Mouse (Mus musculus): Measurements from ENCODE around the gene Lyrm4.
A peak's percentile ranks its signal among the peaks of the same experiment; 100 is the strongest.
"Not testable (repeated sequence)": the region's sequence is repeated elsewhere in the genome, so short reads cannot be mapped to it uniquely, and the experiment has no call there.

Lyrm4 gene

DNA sequence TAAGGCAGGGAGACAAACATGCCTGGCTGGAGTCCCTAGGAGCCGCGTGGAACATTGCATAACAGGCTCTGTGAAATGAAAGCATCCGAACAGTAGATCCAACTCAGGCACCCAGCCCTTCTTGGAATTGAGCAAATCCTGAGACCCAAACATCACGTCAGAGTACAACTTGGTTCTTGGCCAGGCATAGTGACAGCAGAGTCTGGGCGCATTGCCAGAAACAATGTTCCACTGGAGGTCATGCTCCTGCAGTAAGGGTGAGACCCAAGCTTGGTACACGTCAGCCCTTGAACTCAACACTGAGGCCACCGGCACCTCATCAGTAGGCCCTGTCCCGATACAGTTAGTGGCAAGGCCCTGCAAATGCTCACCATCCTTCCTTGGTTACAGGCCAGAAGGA is 123.3 kb downstream of the Lyrm4 start:
- DNase-seq (ENCODE audit: low spot score): peak; percentile 59

DNA sequence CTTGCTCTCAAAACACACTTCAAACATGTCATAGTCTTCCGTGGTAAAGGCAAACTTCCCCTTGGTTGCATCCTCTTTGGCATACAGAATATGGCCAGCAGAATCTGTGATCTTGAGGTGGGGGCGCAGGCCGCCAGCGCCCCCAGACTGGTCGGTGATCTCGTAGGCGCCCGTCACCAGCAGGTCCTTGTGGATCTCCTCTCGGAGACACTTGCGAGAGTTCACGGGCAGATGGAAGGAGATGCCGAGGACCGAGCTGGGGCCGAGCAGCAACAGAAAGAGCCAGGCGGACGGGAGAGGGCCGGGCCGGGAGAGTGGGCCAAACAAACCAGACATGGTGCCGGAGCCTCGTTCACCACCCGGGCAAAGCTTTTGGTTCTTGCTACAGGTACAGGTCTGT is 126.1 kb downstream of the Lyrm4 start:
- DNase-seq (ENCODE audit: low spot score): not testable (repeated sequence)

DNA sequence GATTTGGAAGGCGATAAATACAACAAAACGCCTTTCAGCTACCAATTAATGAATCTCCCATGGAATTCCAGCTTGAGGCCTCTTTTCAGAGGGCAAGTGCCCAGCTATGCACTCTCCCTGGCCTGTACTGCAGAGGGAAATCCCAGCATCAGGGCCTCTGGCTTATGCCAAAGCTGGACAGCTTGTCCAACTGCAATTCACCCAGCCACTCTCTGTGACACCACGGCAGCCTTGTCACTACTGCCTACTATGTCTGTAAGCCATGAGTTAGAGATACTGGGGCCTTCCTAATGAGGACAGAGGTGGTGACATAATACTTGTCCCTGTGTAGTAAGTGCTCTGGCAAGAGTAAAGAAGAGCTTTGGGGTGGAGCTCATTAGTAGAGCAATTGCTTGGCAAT is 128.0 kb downstream of the Lyrm4 start:
- DNase-seq (ENCODE audit: low spot score): no peak

DNA sequence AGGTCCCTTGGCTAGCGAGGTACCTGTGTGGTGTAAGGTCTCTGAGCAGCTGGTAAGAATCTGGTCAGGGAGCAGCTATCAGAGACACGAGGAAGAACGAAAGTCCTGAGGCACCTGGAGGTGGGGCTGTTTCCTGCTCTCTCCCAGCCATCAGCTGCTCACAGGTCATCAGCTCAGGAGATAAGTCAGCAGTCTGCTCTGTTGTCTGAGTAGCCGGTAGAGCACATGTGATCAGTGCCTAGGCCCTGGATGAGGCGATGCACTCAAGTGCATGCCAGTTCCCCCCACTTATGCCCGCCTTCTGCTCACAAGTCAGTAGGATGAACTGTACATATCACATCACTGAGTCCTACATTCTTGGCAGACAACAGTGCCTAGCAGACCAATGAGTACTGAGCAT is 134.3 kb downstream of the Lyrm4 start:
- no peak for DNase-seq (ENCODE audit: low spot score)

DNA sequence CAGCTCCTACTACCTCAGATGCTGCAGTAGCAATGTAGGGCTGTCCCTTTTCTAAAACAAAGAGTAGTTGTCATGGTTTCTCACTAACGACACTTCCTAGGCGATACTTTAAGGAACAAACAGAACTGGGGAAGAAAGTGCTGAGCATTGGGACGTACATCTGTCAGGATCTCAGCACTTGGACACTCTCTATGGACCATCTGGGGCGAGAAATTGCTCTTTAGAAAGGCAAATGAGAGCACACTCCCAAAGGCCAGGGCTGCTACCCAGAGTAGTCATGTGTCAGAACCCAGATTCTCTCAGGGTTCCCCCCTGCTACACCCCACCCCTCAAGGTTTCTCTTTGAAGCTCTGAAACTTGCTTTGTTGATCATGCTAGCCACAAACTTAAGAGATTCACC is 136.9 kb downstream of the Lyrm4 start:
- no peak for DNase-seq (ENCODE audit: low spot score)

DNA sequence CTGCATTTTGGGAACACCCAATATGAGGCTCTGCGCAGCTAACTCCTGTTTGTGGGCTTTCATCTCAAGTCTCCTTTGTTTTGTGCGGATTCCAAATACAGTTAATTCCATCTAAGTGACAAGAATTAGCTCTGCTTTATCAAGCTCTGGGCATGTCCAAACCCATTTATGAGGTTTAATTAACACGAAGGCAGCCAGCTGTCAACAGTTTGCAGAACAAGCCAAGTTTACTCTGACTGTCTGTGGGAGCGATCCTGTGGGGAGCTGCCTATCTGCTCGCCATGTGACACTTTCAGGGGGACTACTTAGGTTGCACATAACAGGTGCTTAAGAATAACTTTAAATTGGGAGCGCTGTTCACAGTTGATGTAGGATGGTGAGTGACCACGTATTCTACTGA is 140.4 kb downstream of the Lyrm4 start:
- DNase-seq (ENCODE audit: low spot score): no peak

DNA sequence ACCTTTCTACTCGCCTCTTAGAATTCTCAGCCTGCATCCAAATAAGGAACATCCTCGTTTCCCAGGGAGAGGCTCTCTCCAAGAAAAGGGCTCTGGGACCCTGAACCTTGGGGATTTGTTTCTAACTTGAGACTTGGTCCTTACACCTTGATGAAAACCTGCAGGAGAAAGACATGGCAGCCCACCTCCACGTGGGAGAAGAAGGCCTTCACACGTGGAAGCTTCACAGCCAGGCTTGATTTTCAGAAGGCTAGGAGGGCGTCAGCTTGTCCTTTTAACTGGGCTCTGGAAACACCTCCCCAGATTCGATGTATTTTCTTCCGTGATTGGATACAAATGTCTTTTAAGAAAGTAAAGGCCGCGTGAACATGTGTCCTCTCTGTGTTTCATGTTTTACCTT is 147.5 kb downstream of the Lyrm4 start:
- no peak for DNase-seq (ENCODE audit: low spot score)

DNA sequence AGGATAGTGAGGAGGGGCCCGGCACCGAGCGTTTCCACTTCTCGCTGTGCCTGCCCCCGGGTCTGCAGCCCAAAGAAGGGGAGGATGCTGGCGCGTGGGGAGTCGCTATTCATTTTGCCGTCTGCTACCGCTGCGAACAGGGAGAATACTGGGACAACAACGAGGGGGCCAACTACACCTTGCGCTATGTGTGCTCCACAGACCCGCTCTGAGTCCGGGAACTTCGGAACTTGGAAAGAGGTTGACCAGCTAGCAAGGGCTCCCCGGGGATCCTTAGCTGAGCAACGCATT is 147.9 kb downstream of the Lyrm4 start:
- DNase-seq (ENCODE audit: low spot score): no peak

DNA sequence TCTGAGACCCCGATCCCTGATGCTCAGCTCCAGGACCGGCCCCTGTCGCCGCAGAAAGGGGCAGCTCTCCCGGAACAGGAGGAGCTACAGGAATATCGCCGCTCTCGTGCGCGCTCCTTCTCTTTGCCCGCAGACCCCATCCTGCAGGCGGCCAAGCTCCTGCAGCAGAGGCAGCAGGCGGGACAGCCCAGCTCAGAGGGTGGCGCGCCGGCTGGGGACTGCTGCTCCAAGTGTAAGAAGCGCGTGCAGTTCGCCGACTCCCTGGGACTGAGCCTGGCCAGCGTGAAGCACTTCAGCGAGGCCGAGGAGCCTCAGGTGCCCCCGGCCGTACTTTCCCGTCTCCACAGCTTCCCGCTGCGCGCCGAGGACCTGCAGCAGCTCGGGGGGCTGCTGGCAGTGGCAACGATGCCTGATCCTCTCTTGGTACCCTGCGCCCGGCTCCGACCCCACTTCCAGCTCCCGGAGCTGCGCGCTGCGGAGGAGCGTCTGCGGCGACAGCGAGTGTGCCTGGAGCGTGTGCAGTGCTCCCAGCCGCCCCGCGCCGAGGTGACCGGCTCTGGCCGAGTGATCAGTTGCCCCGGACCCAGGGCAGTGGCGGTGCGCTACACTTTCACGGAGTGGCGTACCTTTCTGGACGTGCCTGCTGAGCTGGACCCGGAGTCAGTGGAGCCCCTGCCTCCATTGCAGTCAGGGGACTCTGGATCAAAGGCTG is 148.5 kb downstream of the Lyrm4 start:
- DNase-seq (ENCODE audit: low spot score): no peak

DNA sequence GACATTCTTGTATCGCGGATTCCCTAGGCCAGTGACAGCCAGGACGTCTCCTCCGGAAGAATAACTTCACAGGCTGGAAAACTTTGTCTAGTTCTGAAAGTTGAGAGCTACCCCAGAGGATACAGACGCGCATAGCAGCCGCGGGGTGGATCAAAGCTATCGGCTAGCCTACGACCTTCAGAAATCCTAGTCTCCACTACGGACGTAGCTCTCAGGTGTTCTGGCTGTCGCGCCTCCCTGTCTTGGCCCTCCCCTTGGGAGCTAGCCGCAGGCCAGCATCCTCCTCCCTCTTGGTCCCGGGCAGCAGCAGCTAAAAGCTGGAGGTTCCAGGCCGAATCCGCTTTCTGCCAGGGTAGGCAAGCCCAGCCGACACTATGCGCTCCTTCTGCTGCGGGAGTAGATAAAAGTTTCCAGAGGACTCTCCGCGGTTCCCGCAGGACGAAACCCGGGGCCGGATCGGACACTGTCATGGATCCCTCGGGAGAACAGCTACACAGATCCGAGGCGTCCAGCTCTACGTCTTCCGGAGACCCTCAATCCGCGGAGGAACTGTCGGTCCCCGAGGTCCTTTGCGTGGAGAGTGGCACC is 149.1 kb downstream of the Lyrm4 start:
- no peak for DNase-seq (ENCODE audit: low spot score)

DNA sequence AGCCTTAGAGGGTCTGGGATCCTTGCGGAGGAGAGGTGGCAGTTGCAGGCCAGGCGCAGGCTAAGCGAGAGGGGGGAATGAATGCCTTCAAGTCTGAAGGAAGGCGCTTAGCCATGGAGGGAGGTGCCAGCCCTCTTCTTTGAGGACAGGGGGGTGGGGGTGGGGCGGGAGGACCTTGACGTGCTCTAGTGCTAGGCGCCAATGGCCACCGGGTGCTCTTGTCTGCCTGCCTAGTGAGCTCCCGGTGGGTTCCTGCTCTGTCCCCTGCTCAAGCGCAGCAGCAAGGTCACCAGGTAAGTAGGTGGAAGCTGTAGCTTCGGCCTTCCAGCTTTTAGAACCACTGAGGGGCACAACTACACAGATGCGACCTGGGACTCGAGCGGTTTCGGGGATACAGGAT is 149.6 kb downstream of the Lyrm4 start:
- DNase-seq (ENCODE audit: low spot score): no peak

DNA sequence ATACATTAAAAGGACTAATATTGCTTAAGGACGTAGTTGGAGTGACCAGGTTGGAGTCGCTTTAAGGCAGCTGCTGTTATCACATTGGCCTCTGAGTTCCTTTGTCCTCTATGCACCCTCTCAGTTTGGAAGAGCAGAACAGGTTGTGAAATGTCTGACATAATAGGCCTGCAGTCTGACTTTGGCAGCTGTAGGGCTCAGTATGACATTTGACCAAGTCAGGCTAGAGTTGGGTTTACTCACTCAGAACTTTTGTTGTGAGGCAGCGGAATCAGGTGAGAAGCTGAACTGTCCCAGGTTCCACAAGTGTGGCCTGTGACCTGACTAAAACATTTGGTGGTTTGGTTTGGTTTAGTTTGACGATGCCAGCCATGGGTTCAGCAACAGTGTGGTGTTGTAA is 153.7 kb downstream of the Lyrm4 start:
- no peak for DNase-seq (ENCODE audit: low spot score)

DNA sequence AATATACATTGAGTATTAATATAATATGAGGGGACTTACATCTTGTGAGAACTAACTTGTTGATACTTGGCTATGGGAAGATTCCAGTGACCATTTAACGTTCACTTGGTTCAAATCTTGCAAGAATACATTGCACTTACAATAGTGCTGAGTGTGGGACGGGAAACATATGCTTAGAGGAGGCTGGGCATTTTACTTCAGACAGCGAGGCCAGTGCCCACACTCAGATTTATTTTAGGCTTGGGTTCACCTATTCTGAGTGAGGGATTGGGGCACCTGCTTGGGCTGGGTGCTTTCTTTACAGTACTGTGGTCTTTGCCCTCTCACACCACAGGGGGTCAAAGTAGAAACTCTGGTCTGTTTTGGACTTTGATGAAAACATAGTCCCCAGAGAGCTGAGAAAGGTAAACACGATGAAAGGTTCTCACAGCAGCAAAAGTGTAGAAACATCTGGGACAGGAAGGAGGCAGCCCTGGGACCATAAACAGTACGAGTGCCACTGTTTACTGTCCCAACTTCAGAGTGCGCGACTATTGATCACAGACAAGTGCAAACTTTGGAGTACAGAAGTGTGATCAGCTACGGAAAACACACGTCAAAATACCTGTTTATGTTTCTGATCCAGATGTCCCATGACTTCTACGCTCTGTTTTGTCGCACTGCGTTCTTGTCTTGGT is 157.8 kb downstream of the Lyrm4 start:
- DNase-seq (ENCODE audit: low spot score): no peak

DNA sequence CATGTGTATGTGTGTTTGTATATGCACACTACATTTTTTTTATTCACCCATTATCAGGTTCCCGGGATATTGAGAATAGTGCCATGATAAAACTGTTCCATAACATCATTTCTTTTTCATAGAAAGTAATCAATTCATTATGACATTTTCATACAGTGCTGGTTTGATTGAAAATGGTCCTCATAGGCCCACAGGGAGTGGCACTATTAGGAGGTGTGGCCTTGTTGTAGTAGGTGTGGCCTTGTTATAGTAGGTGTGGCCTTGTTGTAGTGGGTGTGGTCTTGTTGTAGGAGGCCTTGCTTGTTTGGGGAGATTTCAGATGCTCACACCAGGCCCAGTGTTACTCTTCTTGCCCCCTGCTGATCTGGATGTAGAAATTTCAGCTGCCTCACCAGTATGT is 158.8 kb downstream of the Lyrm4 start, which contains the start of gene Ppp1r3g:
Gene Ppp1r3g (plus strand): TSS at position 301 of the 400 bp plus-strand sequence.
- DNase-seq (ENCODE audit: low spot score): no peak

DNA sequence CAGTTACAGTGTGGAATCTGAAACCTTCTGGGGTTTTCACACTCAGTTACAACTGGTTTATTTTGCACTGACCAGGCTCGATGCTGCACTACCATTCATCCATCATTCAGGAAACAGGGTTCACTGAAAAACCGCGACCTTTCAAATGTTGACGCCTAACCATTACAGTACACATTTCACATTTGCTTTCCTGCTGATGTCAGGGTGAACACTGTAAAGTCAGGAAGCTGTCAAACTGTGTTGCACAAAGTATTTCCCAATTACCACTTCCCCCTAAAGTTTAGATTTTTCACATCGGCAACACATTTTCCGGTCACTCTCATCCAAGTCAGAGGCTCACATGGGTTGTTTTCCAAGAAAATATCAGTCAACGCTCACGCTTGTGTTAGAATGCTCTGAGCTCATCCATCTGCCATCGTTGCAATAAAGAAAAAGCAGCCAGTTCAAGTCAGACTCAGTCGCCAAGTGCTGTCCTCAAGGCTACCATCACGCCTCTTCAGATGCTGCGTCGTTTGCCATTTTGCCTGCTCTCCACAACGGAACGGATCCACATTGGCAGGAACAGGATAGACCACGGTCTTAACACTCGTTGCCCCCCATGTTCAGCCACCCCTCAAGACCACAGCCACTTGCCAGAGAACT is 167.4 kb downstream of the Lyrm4 start:
- no peak for DNase-seq (ENCODE audit: low spot score)

DNA sequence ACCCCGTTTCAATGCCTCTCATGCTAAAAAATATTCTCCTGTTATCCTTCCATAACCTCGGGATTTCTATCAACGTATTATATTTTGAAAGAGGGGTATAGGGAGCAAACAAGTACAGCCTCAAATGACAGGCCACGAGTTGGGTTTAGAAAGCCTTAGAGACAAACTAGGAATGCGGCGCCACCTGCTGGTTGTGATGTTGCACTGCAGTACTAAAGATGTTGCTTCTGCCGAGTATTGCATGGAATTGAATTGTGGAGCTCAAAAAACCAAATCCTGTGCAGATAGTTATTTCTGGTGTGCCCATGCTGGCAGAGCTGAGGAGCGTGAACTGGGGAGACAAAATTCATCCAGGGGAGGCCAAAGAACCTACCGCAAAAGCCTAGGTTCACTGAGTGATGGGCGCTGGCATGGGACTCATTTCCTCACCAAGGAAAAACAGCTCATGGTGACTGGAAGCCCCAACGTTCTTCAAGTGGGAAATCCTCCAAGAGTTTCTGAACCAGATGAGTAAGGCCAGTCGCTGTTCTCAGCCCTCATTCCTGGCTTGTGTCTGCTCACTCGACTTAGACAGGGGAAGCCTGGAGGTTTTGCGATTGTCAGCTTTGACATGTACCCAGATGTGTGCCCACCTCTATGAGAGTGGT is 169.8 kb downstream of the Lyrm4 start:
- peak; percentile 45 for DNase-seq (ENCODE audit: low spot score)

DNA sequence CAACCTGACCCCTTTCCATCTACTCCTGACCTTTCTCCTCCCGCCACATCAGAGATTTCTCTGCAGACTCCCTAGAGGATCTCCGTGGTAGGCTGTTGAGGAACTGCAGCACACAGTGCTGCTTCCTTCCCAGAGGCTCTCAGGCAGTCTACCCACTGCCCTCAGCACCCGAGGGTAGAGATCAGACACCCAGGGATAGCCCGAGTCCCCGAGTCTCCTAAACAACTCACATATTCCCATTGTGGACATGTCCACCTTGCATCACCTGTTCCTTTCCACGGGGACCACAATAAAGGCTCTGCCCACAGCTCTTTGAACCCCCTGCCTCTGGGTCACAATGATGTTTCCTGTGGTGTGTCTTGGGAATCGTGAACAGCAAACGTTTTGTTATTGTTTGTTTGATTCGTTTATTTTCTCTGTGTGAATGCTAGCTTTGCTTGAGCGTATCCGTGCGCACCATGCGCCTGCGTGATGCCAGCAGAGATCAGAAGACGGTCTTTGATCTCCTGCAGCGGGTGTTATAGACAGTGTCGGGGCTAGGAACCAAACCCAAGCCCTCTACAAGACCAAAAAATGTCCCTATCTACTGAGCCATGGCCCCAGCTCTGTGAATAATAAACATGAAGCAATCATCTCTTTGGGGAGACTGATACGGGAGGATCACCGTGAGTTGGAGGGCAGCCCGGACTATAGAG is 170.5 kb downstream of the Lyrm4 start:
- no peak for DNase-seq (ENCODE audit: low spot score)

DNA sequence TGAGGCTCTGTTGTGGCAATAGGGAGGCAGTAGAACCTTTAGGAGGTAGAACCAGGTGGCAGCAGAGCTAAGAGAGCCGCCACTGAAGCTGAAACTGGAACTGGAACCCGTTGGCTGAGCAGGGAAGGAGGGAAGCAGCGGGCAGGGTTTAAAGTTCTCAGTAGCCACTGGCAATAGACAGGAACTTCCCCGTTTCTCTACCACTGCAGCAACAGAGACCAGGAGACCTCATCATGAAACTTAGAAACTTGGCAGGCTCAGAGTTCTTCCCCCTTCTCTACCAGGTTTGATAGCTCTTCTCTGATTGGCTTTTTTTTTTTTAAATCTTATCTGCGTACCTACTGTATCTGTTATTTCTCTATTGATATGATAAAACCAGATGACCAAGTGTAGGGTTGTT is 176.4 kb downstream of the Lyrm4 start:
- no peak for DNase-seq (ENCODE audit: low spot score)

DNA sequence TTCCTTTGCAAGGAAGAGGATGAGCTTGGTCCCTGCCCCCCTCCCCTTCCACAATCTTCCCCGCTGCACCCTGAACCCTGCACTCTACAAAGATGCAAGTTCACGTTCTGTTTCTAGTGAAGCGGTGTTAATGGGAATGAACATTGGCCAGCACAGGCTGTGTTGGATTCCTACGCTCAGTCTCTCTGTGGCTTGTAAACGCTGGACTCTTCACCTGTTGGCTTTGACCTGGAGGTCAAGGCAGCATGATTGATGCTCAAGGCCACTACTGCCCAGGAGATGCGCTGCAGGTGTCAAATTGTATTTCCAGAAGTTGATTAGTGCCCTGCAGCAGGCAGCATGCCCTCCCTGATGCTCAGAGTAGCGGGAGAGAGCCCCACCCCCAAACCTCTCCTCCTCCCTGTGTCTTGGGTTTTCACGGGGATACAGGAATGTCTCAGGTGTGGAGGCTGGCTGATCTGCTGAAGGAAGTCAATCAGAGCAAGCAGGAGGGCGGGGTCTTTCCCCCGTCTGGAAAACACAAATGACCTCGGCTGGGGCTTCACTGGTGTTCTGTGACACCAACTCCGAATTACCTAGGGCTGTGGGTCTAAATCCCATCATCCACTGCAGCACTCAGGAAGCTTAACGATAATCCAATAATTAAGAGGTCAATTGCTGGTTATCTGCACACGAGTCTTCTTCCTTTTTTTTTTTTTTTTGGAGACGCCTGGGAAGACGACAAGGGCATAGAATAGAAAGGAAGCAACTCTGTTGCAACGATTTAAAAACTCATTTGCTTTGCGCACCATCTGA is 177.3 kb downstream of the Lyrm4 start:
- no peak for DNase-seq (ENCODE audit: low spot score)

DNA sequence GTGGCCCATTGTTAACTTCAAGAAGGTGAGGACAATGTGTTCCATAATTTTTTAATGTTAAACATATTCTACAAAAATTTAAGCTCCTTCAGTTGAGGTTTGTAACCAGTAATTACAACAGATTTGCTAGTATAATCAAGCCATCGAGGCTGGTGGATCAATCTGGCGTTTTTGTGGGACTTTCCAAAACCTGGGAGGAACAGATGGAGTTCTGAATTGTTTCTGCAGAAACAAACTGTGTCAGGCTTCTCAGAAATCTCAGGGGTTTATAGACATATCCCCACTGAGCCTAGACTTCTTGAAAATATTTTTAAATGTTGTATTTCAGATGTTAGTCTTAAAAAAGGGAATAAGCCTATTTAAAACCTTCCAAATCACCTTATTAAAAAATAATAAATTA is 179.3 kb downstream of the Lyrm4 start:
- DNase-seq (ENCODE audit: low spot score): no peak
